Mouse (Mus musculus) heart, postnatal 0 days (tissue): ENCODE results near the gene Gpr39.

ENCODE experiments used
- CTCF ChIP-seq: IDR thresholded peaks from 2 replicates; pipeline ENCODE4 v1.5.1; 2016; ENCODE audit warnings: antibody characterized with exemption, control low read depth, low read depth
- EP300 ChIP-seq: IDR thresholded peaks from 2 replicates; pipeline ENCODE4 v1.6.1; 2016; ENCODE audit warnings: antibody characterized with exemption, low read depth

DNA sequence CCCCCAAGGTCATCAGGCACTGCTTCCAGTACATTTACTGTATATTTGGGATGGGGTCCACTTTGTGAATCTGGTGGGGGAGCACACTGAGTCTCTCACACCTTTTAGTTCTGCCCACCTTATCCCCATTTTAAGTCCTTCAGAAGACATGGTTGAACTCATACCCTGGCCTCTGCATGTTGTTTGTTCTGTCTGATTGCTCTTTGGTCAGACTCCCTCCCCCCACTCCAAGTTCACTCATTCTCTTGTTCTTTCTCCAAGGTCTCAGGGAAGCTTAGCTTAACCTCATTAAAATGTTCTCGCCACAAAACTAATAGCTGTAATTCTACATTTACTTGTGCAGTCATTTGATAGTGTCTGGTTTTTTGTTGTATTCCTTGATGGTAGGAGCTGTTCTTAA is 8.5 kb downstream of the Gpr39 start:
- TF ChIP-seq EP300 (no peak), CTCF (no peak)
